Mouse (Mus musculus) forebrain, embryonic 14.5 days (tissue): ENCODE results near the gene Gabra2. TPM values are rescaled to one million over a fixed set of nuclear protein-coding genes. Genes with fewer than 3 reads are reported as not detected.
A peak's percentile ranks its signal among the peaks of the same experiment; 100 is the strongest.

Experiments used
- ATAC-seq: fragments of 200-750 bp; cut with Nextera tagmentation; 2 replicates; pipeline ENCODE4 v1.8.0; 2017; ENCODE audit warnings: mild to moderate bottlenecking, moderate library complexity
- DNase-seq: peaks from one replicate; pipeline ENCODE4 v3.0.0-alpha.2; 2015; ENCODE audit warnings: low spot score
- H3K27ac ChIP-seq: fragments of 300-500 bp; sonication (generic); 2 replicates; pipeline ENCODE4 v1.5.1; 2014; ENCODE audit warnings: low read depth, mild to moderate bottlenecking, control low read depth, low read length, moderate library complexity
- H3K27me3 ChIP-seq: fragments of 300-500 bp; sonication (generic); replicated peaks from 2 replicates; pipeline ENCODE4 v1.6.1; 2014; ENCODE audit warnings: low read length, control low read depth, mixed read lengths; ENCODE audit not compliant: control insufficient read depth, insufficient read depth
- H3K36me3 ChIP-seq: fragments of 300-500 bp; sonication (generic); 2 replicates; pipeline ENCODE4 v1.6.1; 2014; ENCODE audit warnings: low read length, control low read depth; ENCODE audit not compliant: control insufficient read depth, insufficient read depth
- H3K4me1 ChIP-seq: fragments of 300-500 bp; sonication (generic); 2 replicates; pipeline ENCODE4 v1.6.1; 2014; ENCODE audit warnings: antibody characterized with exemption, low read length, control low read depth; ENCODE audit not compliant: control insufficient read depth, insufficient read depth
- H3K4me2 ChIP-seq: fragments of 300-500 bp; sonication (generic); 2 replicates; pipeline ENCODE4 v1.6.1; 2014; ENCODE audit warnings: mild to moderate bottlenecking, control low read depth, low read length
- H3K4me3 ChIP-seq: fragments of 300-500 bp; sonication (generic); 2 replicates; pipeline ENCODE4 v1.5.1; 2014; ENCODE audit warnings: low read depth, low read length, control low read depth
- H3K9ac ChIP-seq: fragments of 300-500 bp; sonication (generic); 2 replicates; pipeline ENCODE4 v1.6.1; 2014; ENCODE audit warnings: mild to moderate bottlenecking, low read length, control low read depth, moderate library complexity
- H3K9me3 ChIP-seq: fragments of 300-500 bp; sonication (generic); replicated peaks from 2 replicates; pipeline ENCODE4 v1.6.1; 2016; ENCODE audit warnings: low read length, control low read depth, mixed read lengths; ENCODE audit not compliant: control insufficient read depth
- WGBS: fragments of 180-500 bp; shearing (Covaris S2); extraction: QIAGEN DNeasy Blood & Tissue Kit; methylation state at CpG from one replicate; pipeline ENCODE4 v1.1.7; 2014; 5-methylcytosine and 5-hydroxymethylcytosine counted together
- polyA plus RNA-seq: library from polyadenylated mRNA; unstranded; fragments of >200 nt; fragmentation: Nextera tagmentation; extraction: Ambion mirVana; gene quantifications from 2 replicates; pipeline ENCODE4 v1.2.1, GENCODE M21; 2014

Gabra2 gene
- 16.4 and 26.7 TPM in 2 replicates for polyA plus RNA-seq

DNA sequence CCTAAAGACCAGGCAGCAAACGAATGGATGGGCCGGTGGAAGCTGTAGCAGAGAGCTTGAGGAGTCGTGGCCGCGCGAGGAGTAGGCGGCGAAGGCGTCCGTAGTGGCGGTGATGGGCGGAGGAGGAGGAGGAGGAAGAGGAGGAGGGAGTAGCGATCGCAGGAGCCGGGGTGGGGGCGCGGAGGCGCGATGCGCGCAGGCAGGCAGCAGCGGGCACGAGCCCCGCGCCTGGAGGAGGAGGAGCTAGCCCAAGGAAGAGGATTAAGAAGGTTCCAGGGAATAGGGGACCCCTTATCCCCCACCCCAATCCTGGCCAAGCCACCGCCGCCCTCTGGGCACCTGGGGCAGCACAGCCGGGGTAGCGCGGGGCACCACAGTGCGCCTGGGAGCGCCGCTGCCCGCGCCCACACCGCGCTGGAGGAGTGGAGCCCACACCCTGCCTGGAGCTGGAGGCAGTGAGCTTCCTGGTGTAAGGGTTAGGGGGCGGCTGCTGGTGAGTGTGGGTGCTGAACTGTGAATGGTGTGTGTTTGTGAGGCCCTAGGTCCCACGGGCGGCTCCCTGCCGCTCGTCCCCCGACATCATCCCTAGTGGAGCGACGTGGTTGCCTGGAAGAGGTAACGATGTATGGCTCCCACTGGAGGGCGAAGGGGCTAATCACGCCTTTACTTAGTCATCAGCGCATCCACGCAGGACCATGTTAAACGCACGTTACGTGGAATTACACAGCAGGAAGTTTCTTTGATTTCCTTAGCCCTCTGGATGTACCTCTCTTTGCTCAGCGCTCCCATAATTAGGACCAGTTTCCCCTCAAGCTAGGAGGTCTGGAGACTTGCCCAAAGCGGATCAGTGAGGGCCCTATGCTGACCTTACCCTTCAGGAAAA lies at the start of gene Gabra2:
TSS of gene Gabra2 (minus strand) at position 125 of the 883 bp plus-strand sequence.
- Histone ChIP-seq H3K9ac (peak within 1 kb of the TSS; percentile 92), H3K4me3 (peak within 1 kb of the TSS; percentile 77), H3K9me3 (no peaks in the 10 kb centered on the region), H3K4me1 (peaks cover 7% of the 10 kb centered on the region; the same call in 1 of the 2 replicates), H3K4me2 (peak within 1 kb of the TSS; percentile 74), H3K36me3 (no peaks in the 10 kb centered on the region), H3K27me3 (no peaks in the 10 kb centered on the region), H3K27ac (peak within 1 kb of the TSS; percentile 94)
- ATAC-seq (peak; percentile 87), DNase-seq (peak; percentile 79)
- WGBS: under 1% methylated on average over 37 of the region's 55 CpGs

DNA sequence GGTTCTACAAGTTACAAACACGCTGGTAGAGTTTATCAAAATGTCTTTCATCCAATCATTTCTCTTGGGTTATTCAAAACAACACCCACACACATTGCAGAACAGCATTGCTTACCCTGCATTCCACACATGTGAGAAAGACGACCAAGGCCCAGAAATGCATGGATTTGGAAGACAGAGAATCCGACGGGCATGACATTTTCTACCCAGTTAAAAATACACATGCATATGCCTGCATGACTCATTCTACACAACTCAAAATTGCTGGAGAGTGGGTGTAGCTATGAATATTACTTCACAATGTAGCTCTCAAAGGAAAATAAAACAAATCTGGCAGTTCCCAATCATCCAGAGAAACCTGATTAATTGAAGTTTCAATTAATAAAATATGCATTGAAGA lies 41.0 kb upstream of the Gabra2 start:
- ATAC-seq (no peak), DNase-seq (no peak)
- Histone ChIP-seq H3K4me1 (no peaks in the 10 kb centered on the region), H3K27me3 (no peaks in the 10 kb centered on the region), H3K9me3 (no peaks in the 10 kb centered on the region), H3K27ac (no peak overlapping the region), H3K36me3 (no peaks in the 10 kb centered on the region), H3K9ac (no peak overlapping the region), H3K4me2 (no peak overlapping the region), H3K4me3 (no peak overlapping the region)
- WGBS: 83% methylated on average over 4 of the region's 4 CpGs

DNA sequence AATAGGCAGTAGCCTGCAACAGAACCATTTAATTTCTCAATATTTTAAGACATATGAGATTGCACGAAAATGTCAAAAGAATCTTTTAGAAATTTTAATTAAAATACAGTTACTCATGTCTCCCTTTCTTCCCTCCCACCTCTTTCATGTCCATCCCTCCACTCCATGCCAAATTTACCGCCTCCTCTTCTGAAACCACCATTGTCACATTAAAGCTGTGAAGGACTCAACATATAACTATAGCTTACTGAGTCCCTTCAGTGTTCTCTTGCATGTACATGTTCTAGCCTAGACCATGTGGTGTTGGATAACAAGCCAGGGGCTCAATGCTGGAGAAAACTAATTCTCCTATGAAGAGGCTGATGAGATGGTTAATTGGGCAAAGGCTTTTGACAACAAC lies 40.2 kb upstream of the Gabra2 start:
- Histone ChIP-seq H3K4me3 (no peak overlapping the region), H3K36me3 (no peaks in the 10 kb centered on the region), H3K4me2 (no peak overlapping the region), H3K9ac (no peak overlapping the region), H3K27ac (no peak overlapping the region), H3K27me3 (no peaks in the 10 kb centered on the region), H3K9me3 (no peaks in the 10 kb centered on the region), H3K4me1 (no peaks in the 10 kb centered on the region)
- no peak for DNase-seq
- ATAC-seq: no peak
- 83% methylated on average over 2 of the region's 2 CpGs for WGBS

DNA sequence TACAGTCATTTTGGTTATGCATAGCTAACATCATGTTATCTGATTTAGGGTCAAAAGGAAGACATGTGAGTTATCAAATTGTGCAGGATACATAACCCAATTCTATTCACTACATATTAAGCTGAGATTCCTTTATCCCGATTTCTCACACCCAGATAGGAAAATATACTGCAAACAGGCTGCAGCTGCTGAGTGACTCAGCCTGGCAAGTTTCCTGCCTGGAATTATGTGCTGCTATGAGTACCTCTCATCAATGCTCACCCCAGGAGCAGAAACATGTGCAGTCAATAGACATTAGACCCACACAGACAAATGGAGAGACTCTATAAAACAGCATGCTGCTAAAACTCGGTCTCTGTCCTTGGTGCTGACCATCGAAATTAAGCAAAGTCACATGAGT lies 32.1 kb upstream of the Gabra2 start:
- DNase-seq (no peak), ATAC-seq (no peak)
- WGBS: 75% methylated on average over 3 of the region's 3 CpGs

DNA sequence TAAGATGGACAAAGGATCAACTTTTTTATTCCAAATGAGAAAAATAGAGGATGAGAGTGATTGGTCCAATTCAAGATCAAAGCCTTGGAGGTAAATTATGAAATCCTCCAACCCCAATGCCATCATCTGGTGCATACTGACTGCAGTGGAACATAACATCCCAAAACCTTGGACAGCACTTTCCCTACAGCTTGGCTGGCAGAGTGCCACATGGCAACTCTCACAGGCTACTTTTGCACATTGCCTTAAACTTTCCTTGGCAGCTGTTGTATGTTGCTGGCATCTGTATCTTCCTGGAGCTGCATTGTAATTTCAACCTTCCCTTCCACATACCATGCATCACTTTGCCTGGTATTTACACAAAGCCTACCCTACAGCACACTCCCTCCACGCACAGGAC lies 19.6 kb upstream of the Gabra2 start:
- Histone ChIP-seq H3K9me3 (no peaks in the 10 kb centered on the region), H3K4me1 (no peaks in the 10 kb centered on the region), H3K4me3 (no peak overlapping the region), H3K4me2 (no peak overlapping the region), H3K36me3 (no peaks in the 10 kb centered on the region), H3K27me3 (no peaks in the 10 kb centered on the region), H3K9ac (no peak overlapping the region), H3K27ac (no peak overlapping the region)
- 79% methylated on average over 1 of the region's 1 CpGs for WGBS
- ATAC-seq: no peak
- DNase-seq: peak; percentile 15

More for the DNA sequence above, 32.1 kb upstream of the Gabra2 start:
- Histone ChIP-seq H3K4me1 (no peaks in the 10 kb centered on the region), H3K9ac (no peak overlapping the region), H3K4me2 (no peak overlapping the region), H3K4me3 (no peak overlapping the region), H3K27me3 (no peaks in the 10 kb centered on the region), H3K9me3 (no peaks in the 10 kb centered on the region), H3K36me3 (no peaks in the 10 kb centered on the region), H3K27ac (no peak overlapping the region)

DNA sequence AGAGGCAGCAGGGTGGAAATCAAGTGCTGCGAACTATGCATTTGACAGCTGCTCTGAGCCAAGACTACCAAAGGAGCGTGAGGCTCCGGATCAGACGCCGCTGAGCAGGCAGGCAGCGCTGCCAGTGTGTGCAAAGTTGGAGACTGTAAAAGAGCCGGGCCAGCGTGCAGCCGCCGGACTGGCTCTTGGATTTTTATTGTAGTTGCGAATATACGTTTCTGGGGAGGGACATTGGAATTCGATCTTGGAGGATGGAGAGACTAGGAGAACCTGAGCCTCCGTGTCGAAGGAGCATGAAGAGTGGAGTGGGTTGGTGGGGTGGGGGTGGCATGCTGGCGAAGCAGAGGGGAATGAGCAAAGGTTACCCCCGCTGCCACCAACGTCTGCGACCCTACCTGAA lies 469 bp downstream of the Gabra2 start:
- H3K4me3 ChIP-seq: peak overlapping the region; percentile 77
- ATAC-seq: peak; percentile 60
- peak overlapping the region; percentile 92 for H3K9ac ChIP-seq
- no peaks in the 10 kb centered on the region for H3K36me3 ChIP-seq
- H3K4me2 ChIP-seq: peak overlapping the region; percentile 74
- H3K9me3 ChIP-seq: no peaks in the 10 kb centered on the region
- peak; percentile 81 for DNase-seq
- peaks cover 7% of the 10 kb centered on the region; the same call in 1 of the 2 replicates for H3K4me1 ChIP-seq
- H3K27me3 ChIP-seq: no peaks in the 10 kb centered on the region
- WGBS: under 1% methylated on average over 19 of the region's 19 CpGs
- H3K27ac ChIP-seq: peak overlapping the region; percentile 94

DNA sequence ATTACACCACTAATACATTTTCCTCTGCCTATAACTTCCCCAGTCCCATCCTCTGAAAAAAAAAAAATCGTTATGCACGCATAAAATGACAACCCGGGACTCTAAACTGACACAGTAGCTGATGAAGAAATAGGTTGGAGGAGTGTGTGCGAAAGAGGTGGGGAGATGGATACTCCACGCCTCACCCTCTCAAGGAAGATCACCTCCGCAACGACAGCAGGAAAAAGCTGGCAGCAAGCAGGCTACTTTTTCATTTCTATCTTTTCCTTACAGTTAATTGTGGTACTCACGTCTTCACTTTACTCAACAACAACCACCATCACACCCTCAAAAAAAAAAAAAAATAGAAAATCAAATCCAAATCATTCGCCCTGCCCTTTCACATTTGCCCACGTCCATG lies 873 bp downstream of the Gabra2 start:
- 19% methylated on average over 10 of the region's 10 CpGs for WGBS
- peak; percentile 29 for DNase-seq
- Histone ChIP-seq H3K27ac (peak overlapping the region; percentile 94; the same call in 1 of the 2 replicates), H3K4me3 (peak overlapping the region; percentile 77), H3K27me3 (no peaks in the 10 kb centered on the region), H3K4me1 (peaks cover 7% of the 10 kb centered on the region; the same call in 1 of the 2 replicates), H3K4me2 (peak overlapping the region; percentile 74), H3K9me3 (no peaks in the 10 kb centered on the region), H3K9ac (peak overlapping the region; percentile 92), H3K36me3 (no peaks in the 10 kb centered on the region)
- ATAC-seq: no peak

DNA sequence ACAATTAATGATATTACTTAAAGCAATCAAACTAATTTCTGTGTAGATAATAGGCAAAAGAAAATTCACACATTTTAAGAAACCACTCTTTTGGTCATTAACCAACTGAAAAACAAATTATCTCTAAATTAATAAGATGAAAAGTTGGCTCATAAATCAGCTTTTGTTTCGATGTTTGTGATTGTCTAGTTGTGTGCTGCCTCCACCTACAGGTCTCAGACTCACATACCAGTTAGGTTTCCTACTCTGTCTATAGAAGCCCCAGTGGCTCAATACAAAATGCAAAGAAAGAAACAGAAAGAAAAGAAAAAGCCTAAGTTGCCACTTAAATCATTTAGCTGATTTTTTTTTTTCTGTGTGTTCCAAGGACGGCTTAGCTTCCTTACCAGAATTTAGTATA lies 1.8 kb downstream of the Gabra2 start:
- Histone ChIP-seq H3K4me3 (no peak overlapping the region), H3K4me1 (peaks cover 7% of the 10 kb centered on the region; the same call in 1 of the 2 replicates), H3K27ac (no peak overlapping the region), H3K9ac (no peak overlapping the region), H3K27me3 (no peaks in the 10 kb centered on the region), H3K9me3 (no peaks in the 10 kb centered on the region), H3K4me2 (peak overlapping the region; percentile 74; the same call in 1 of the 2 replicates), H3K36me3 (no peaks in the 10 kb centered on the region)
- 50% methylated on average over 2 of the region's 2 CpGs for WGBS
- ATAC-seq (no peak), DNase-seq (peak; percentile 64)

DNA sequence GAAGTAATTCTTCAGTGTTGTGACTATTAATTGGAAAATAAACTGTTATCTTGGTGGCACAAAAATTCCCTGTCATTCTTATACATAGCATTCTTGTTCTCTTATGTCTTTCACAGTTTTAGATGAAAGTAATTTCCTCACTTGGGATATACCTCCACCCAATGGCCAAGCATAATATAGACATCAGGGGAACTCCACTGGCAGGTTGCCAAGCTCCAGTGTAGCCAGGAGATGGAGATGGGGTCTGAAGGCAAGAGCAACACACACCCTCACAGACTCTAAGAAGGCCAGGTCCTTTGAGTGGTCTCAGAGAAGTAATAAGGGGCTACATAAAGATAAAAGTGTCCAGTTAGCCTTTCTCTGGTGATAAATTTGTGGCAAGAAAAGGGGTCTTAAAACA lies 3.2 kb downstream of the Gabra2 start:
- no peak overlapping the region for H3K9ac ChIP-seq
- no peaks in the 10 kb centered on the region for H3K9me3 ChIP-seq
- no peak overlapping the region for H3K27ac ChIP-seq
- no peaks in the 10 kb centered on the region for H3K27me3 ChIP-seq
- H3K4me3 ChIP-seq: no peak overlapping the region
- no peaks in the 10 kb centered on the region for H3K36me3 ChIP-seq
- peak overlapping the region; percentile 33 for H3K4me2 ChIP-seq
- DNase-seq (peak; percentile 88), ATAC-seq (no peak)
- peaks cover 6% of the 10 kb centered on the region; the same call in 1 of the 2 replicates for H3K4me1 ChIP-seq
